Mouse (Mus musculus) C2C12 (cell line): Measurements from ENCODE around the gene Tmem121. TPM values are rescaled to one million over a fixed set of nuclear protein-coding genes. Genes with fewer than 3 reads are reported as not detected.

Experiments
- H3K27me3 ChIP-seq: one replicate; pipeline ENCODE4 v1.6.1; 2011; ENCODE audit not compliant: control insufficient read depth, insufficient read depth, insufficient read length
- H3K36me3 ChIP-seq: one replicate; pipeline ENCODE4 v1.6.1; 2011; ENCODE audit not compliant: control insufficient read depth, insufficient read depth
- H3K4me3 ChIP-seq: one replicate; pipeline ENCODE4 v1.5.1; 2011; ENCODE audit warnings: mild to moderate bottlenecking, control low read depth; ENCODE audit not compliant: poor library complexity, insufficient read depth, severe bottlenecking
- H3K79me2 ChIP-seq: one replicate; pipeline ENCODE4 v1.6.1; 2011; ENCODE audit not compliant: control insufficient read depth, insufficient read depth
- H3K79me3 ChIP-seq: one replicate; pipeline ENCODE4 v1.6.1; 2011; ENCODE audit warnings: low read depth, control low read depth
- H3ac ChIP-seq: one replicate; pipeline ENCODE3; 2011; ENCODE audit warnings: low read depth; ENCODE audit not compliant: control insufficient read depth, insufficient read length
- CEBPB ChIP-seq: IDR thresholded peaks from one replicate; pipeline ENCODE4 v1.6.1; 2011; ENCODE audit warnings: low read depth, mild to moderate bottlenecking, control low read depth, moderate library complexity
- CTCF ChIP-seq: IDR thresholded peaks from one replicate; pipeline ENCODE4 v1.5.1; 2011; ENCODE audit not compliant: control insufficient read depth, insufficient read depth, insufficient read length
- FOSL1 ChIP-seq: IDR thresholded peaks from one replicate; pipeline ENCODE4 v1.8.0; 2011; ENCODE audit warnings: mild to moderate bottlenecking, low read length; ENCODE audit not compliant: poor library complexity, insufficient read depth, severe bottlenecking
- MAX ChIP-seq: IDR thresholded peaks from one replicate; pipeline ENCODE4 v1.6.1; 2011; ENCODE audit warnings: mild to moderate bottlenecking, control low read depth
- MYOD1 ChIP-seq: IDR thresholded peaks from one replicate; pipeline ENCODE4 v1.6.1; 2011; ENCODE audit warnings: low read depth; ENCODE audit not compliant: control insufficient read depth, insufficient read length
- MYOG ChIP-seq: IDR thresholded peaks from one replicate; pipeline ENCODE4 v1.6.1; 2011; ENCODE audit not compliant: control insufficient read depth, insufficient read length; ENCODE audit errors: extremely low read depth
- USF1 ChIP-seq: IDR thresholded peaks from one replicate; pipeline ENCODE4 v1.6.1; 2011; ENCODE audit warnings: low read depth, mild to moderate bottlenecking, control low read depth, moderate library complexity
- polyA plus RNA-seq: library from polyadenylated mRNA; unstranded; fragments of >200 nt; fragmentation: generic; extraction: Trizol; gene quantifications from one replicate; pipeline ENCODE4 v1.2.1, GENCODE M21; 2012; ENCODE audit warnings: missing spikeins

Gene Tmem121
- polyA plus RNA-seq, 1 experiment: 6.3 TPM

DNA sequence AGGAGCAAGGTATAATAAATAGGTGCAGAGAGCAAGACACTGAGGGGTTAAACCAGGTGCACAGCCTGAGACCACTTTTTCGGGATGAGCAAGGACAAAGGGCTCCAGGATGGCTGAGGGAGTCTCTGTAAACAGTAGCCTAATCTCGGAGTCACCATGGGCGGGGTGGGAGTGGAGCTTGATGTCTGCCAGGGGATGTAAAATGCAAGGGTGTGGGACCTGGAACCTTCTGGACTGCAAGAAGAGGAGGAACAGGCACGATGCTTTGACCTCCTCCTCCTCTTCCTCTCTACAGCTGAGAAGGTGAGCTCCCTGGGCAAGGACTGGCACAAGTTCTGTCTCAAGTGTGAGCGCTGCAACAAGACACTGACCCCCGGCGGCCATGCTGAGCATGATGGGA lies 42.6 kb upstream of the Tmem121 start:
- H3K79me2 ChIP-seq: peaks cover 55% of the 10 kb centered on the region
- peaks cover 41% of the 10 kb centered on the region for H3K79me3 ChIP-seq
- peaks cover 45% of the 10 kb centered on the region for H3K36me3 ChIP-seq
- TF ChIP-seq CEBPB (no peak), CTCF (peak; percentile 10)
- H3K4me3 ChIP-seq: peak overlapping the region; percentile 97
- no peaks in the 10 kb centered on the region for H3K27me3 ChIP-seq
- H3ac ChIP-seq: peak overlapping the region; percentile 53

DNA sequence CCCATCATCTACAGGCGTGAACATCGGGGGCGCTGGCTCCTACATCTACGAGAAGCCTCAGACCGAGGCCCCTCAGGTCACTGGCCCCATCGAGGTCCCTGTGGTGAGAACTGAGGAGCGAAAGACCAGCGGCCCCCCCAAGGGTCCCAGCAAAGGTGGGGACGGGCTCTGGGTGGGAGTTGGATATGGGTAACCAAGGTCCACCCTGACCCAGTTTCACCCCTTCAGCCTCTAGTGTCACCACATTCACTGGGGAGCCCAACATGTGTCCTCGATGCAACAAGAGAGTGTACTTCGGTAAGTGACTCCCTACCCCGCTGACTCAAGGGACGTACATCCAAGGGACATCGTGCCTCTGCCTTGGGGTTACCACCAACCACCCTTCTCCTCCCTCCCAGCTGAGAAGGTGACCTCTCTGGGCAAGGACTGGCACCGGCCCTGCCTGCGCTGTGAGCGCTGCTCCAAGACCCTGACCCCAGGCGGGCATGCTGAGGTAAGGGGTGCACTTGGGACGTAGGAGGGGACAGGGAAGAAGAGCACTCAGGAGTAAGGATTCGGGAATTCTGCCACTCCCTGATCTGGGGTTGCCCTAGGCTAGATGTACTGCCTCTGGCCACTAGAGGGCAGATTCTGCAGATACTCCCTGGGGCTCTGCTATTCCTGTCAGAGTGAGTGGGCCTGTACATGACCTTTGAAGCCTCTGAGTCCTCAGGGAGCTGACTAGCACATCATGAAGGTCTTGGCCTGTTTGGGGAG lies 41.6 kb upstream of the Tmem121 start:
- no peaks in the 10 kb centered on the region for H3K27me3 ChIP-seq
- no peak overlapping the region for H3K4me3 ChIP-seq
- TF ChIP-seq MYOG (no peak), CTCF (peak; percentile 74)

DNA sequence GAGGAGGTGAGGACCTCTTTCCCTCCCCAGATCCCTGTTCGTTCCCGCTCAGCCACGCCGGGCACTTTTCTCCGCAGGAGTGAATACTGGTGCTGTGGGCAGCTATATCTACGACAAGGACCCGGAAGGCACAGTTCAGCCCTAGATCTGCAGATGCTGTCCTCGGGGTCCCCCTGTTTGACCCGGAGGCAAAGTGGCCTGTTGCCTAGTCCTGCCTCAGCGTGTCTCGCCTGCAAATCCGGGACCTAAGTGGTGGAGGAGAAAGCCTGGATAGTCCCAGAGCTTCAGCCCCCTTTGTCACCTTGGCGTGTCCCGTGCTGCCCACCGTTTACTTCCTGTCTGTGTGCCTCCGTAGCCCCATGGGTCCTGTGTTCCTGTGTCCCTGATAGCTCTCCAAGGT lies 40.8 kb upstream of the Tmem121 start:
- H3K4me3 ChIP-seq: no peak overlapping the region
- H3K79me2 ChIP-seq: peaks cover 55% of the 10 kb centered on the region
- no peak overlapping the region for H3ac ChIP-seq
- TF ChIP-seq CEBPB (no peak), MYOD1 (no peak), CTCF (no peak), MYOG (no peak), FOSL1 (no peak), USF1 (no peak), MAX (no peak)
- H3K27me3 ChIP-seq: no peaks in the 10 kb centered on the region
- H3K36me3 ChIP-seq: peaks cover 41% of the 10 kb centered on the region
- H3K79me3 ChIP-seq: peaks cover 41% of the 10 kb centered on the region

More for the DNA sequence above, 41.6 kb upstream of the Tmem121 start:
- Histone ChIP-seq H3K36me3 (peaks cover 41% of the 10 kb centered on the region), H3ac (peak overlapping the region; percentile 4), H3K79me3 (peaks cover 41% of the 10 kb centered on the region), H3K79me2 (peaks cover 55% of the 10 kb centered on the region)

DNA sequence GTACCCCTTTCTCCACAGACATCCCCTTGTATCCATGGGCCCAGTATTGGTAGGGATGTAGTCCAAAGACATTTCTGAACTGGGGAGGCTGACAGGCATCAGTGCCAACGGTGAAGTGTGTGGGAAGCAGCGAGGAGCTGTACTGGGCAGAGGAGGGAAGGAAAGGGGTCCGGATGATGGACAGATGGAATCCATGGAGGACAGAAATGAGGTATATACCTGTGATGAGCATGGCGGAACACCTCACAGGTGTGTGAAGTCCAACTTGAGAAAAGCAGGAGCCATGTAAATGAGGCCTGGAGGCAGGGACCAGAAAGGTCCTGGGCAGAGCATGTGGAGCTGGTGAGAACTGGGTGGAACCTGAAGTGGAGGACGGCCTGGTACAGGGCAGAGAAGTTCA lies 40.1 kb upstream of the Tmem121 start:
- Histone ChIP-seq H3ac (no peak overlapping the region), H3K79me3 (peaks cover 41% of the 10 kb centered on the region), H3K4me3 (no peak overlapping the region), H3K79me2 (peaks cover 51% of the 10 kb centered on the region), H3K36me3 (peaks cover 41% of the 10 kb centered on the region), H3K27me3 (no peaks in the 10 kb centered on the region)
- no peak for TF ChIP-seq CTCF
- TF ChIP-seq USF1: no peak
- TF ChIP-seq CEBPB: no peak
- no peak for TF ChIP-seq MYOG
- no peak for TF ChIP-seq MYOD1
- no peak for TF ChIP-seq FOSL1
- no peak for TF ChIP-seq MAX

GRCm38 (mm10) chr12:113146112-113147057 lies 39.3 kb upstream of the Tmem121 start, which contains the start of gene Crip1:
Gene Crip1 (plus strand): TSS chr12:113146316.
- Histone ChIP-seq H3K36me3 (peaks cover 41% of the 10 kb centered on the region), H3K79me2 (peaks cover 43% of the 10 kb centered on the region), H3K27me3 (no peaks in the 10 kb centered on the region), H3K79me3 (peaks cover 34% of the 10 kb centered on the region), H3K4me3 (no peak within 1 kb of the TSS), H3ac (peak within 1 kb of the TSS; percentile 44)
- TF ChIP-seq MYOG: no peak
- no peak for TF ChIP-seq MYOD1
- no peak for TF ChIP-seq FOSL1
- no peak for TF ChIP-seq USF1
- peak; percentile 42 for TF ChIP-seq CTCF
- TF ChIP-seq CEBPB: no peak
- TF ChIP-seq MAX: peak; percentile 40

GRCm38 (mm10) chr12:113147481-113147880 lies 38.2 kb upstream of the Tmem121 start:
- Histone ChIP-seq H3K4me3 (no peak overlapping the region), H3ac (no peak overlapping the region), H3K27me3 (no peaks in the 10 kb centered on the region), H3K36me3 (peaks cover 34% of the 10 kb centered on the region), H3K79me2 (peaks cover 42% of the 10 kb centered on the region), H3K79me3 (peaks cover 25% of the 10 kb centered on the region)
- no peak for TF ChIP-seq MAX
- TF ChIP-seq FOSL1: no peak
- TF ChIP-seq CTCF: no peak
- TF ChIP-seq CEBPB: no peak
- TF ChIP-seq MYOD1: no peak
- no peak for TF ChIP-seq MYOG
- TF ChIP-seq USF1: no peak
